Mouse (Mus musculus) bone marrow, adult 2 months (tissue): Measurements from ENCODE around the gene Fndc3b.

Experiments
- CTCF ChIP-seq: fragments of 200-500 bp; IDR thresholded peaks from 2 replicates; pipeline ENCODE4 v1.5.1; 2011; ENCODE audit warnings: low read length, control low read depth; ENCODE audit not compliant: control insufficient read depth, insufficient read depth
- POLR2A ChIP-seq: fragments of 200-500 bp; IDR thresholded peaks from 2 replicates; pipeline ENCODE4 v1.6.1; 2011; ENCODE audit warnings: low read depth, mild to moderate bottlenecking, control low read depth, low read length, borderline replicate concordance; ENCODE audit not compliant: control insufficient read depth

- TF ChIP-seq CTCF: no peak
- TF ChIP-seq POLR2A: no peak
These were observed 254.6 kb downstream of the Fndc3b start for GRCm38 (mm10) chr3:27456514-27456913.
